ENCODE assay signal across 26 mouse cellular contexts in the genomic region with DNA sequence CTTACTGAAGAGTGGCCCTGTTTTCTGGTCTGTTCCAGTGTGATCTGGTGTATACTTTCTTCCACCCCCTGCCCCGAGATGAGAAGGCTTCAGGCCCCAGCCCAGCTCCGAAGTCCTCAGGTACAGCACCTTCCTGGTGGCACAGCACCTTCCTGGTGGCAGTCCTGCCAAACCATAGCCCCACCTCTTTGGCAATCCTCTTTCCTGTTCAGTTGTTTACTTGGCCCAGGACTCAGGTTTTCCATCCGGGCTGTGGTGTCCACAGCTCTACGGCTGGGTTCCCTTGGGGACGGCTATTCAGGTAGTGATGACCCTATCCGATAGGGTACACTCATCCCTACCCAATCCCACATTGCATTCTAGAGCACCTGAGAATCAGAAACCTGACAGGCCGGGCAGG. TPM values are rescaled to one million over a fixed set of nuclear protein-coding genes. Genes with fewer than 3 reads are reported as not detected.
A peak's percentile ranks its signal among the peaks of the same experiment; 100 is the strongest.
DNase-seq lines count a peak whose midpoint lies in the region; ATAC-seq and TF ChIP-seq lines count a peak whose summit lies in the region.
"Had no signal": no experiment of that assay in that cellular context is flagged by ENCODE, and none has a peak within 500 bp of the region (broad histone marks: within the 10 kb centered on the region; RNA-seq: fewer than 3 reads in every experiment).

No protein-coding gene starts in this region.

- H3K27me3 ChIP-seq in forebrain, embryonic 16.5 days (replicated peaks; ENCODE audit: control insufficient read depth, insufficient read depth, low read length), result no peaks in the 10 kb centered on the region
- H3K27me3 ChIP-seq: embryonic facial prominence, embryonic 12.5 days; embryonic facial prominence, embryonic 15.5 days; heart, embryonic 12.5 days; heart, embryonic 15.5 days; hindbrain, embryonic 13.5 days had no signal

- ATAC-seq in megakaryocyte, adult 5-6 weeks (ENCODE audit: poor library complexity, severe bottlenecking), result 0 out of 2 replicates have a peak, but pooled peaks have one; percentile 16
- no peak for ATAC-seq in forebrain, embryonic 16.5 days
- ATAC-seq: activated CD4-positive, CD25-positive, alpha-beta regulatory T cell, adult 4 months; CD4-positive, CD25-positive, alpha-beta regulatory T cell, adult 4 months; forebrain, embryonic 14.5 days; hindbrain, embryonic 16.5 days had no signal

- H3K36me3 ChIP-seq in forebrain, embryonic 16.5 days (ENCODE audit: control insufficient read depth, insufficient read depth), result peaks cover 35% of the 10 kb centered on the region

- peak overlapping the region; percentile 25 for H3K4me3 ChIP-seq in bone marrow, adult 2 months (replicated peaks; ENCODE audit: control insufficient read depth, low read depth, low read length)
- H3K4me3 ChIP-seq in forebrain, embryonic 16.5 days (replicated peaks; ENCODE audit: low read length), result no peak overlapping the region
- H3K4me3 ChIP-seq: embryonic facial prominence, embryonic 12.5 days; embryonic facial prominence, embryonic 15.5 days; heart, embryonic 12.5 days; heart, embryonic 15.5 days; hindbrain, embryonic 10.5 days; hindbrain, embryonic 13.5 days had no signal

- H3K9me3 ChIP-seq in forebrain, embryonic 16.5 days (ENCODE audit: control insufficient read depth, low read length), result no peaks in the 10 kb centered on the region
- H3K9me3 ChIP-seq: embryonic facial prominence, embryonic 12.5 days; embryonic facial prominence, embryonic 15.5 days; heart, embryonic 12.5 days; heart, embryonic 15.5 days; hindbrain, embryonic 10.5 days; hindbrain, embryonic 13.5 days had no signal

- DNase-seq in lung, adult 18-20 months, result peak; percentile 66 to 79
- DNase-seq in lung, postnatal 4 days, result no peak
- no peak for DNase-seq in adrenal gland, adult (ENCODE audit: inconsistent age in 2 of 2, low spot score in 1 of 2)
- DNase-seq: adrenal gland, postnatal 10 days; adrenal gland, postnatal 36 days; cerebellum, adult 11 months; cerebellum, adult 2 months; cerebellum, adult 9-11 months; cerebellum, postnatal 25 days; gastrocnemius, postnatal 25 days; heart, adult 18-20 months; heart, postnatal 10 days; heart, postnatal 36 days had no signal

- TF ChIP-seq CTCF in bone marrow, adult 2 months (IDR thresholded peaks at IDR 0.05; ENCODE audit: control insufficient read depth, insufficient read depth, low read length), result no peak

- 60% methylated on average over 7 of the region's 7 CpGs for WGBS in bone marrow, adult 2 months
- 95% methylated on average over 7 of the region's 7 CpGs for WGBS in forebrain, embryonic 16.5 days

- H3K4me1 ChIP-seq in bone marrow, adult 2 months (ENCODE audit: control insufficient read depth, insufficient read depth, low read length), result no peaks in the 10 kb centered on the region
- H3K4me1 ChIP-seq in forebrain, embryonic 16.5 days (replicated peaks; ENCODE audit: control insufficient read depth, insufficient read depth, low read length), result no peaks in the 10 kb centered on the region
- H3K4me1 ChIP-seq: hindbrain, embryonic 13.5 days had no signal

- no peak overlapping the region for H3K9ac ChIP-seq in forebrain, embryonic 16.5 days (replicated peaks; ENCODE audit: low read depth, low read length)
- H3K9ac ChIP-seq: embryonic facial prominence, embryonic 12.5 days; embryonic facial prominence, embryonic 15.5 days; heart, embryonic 12.5 days; heart, embryonic 15.5 days; hindbrain, embryonic 13.5 days had no signal

- TF ChIP-seq POLR2A in bone marrow, adult 2 months (IDR thresholded peaks at IDR 0.05; ENCODE audit: borderline replicate concordance, control insufficient read depth, low read depth, low read length), result no peak

- peak overlapping the region; percentile 35; the same call in 1 of the 2 replicates for H3K27ac ChIP-seq in bone marrow, adult 2 months (ENCODE audit: control insufficient read depth, insufficient read depth, low read depth, low read length, poor library complexity)
- no peak overlapping the region for H3K27ac ChIP-seq in forebrain, embryonic 16.5 days (ENCODE audit: low read length)
- H3K27ac ChIP-seq: embryonic facial prominence, embryonic 12.5 days; embryonic facial prominence, embryonic 15.5 days; heart, embryonic 15.5 days; hindbrain, embryonic 10.5 days; hindbrain, embryonic 13.5 days had no signal

- H3K4me2 ChIP-seq in forebrain, embryonic 16.5 days (ENCODE audit: low read length), result no peak overlapping the region
- H3K4me2 ChIP-seq: embryonic facial prominence, embryonic 12.5 days; embryonic facial prominence, embryonic 15.5 days; heart, embryonic 12.5 days; heart, embryonic 15.5 days; hindbrain, embryonic 13.5 days had no signal

RNA-seq across cellular contexts. Expression of a gene that starts 27.6 kb away (rescaled TPM):
- 51.2 and 59.4 TPM in 2 replicates for polyA plus RNA-seq in bone marrow, adult 2 months (2011; ENCODE audit: insufficient read depth, insufficient read length, low replicate concordance, missing spikeins)
- 68.0 and 75.8 TPM in 2 replicates for total RNA-seq in megakaryocyte, adult 5-6 weeks (2015)
- 124 and 135 TPM in 2 replicates for total RNA-seq in megakaryocyte, adult 5-6 weeks (2017)
- 36.3 and 40.3 TPM in 2 replicates for polyA plus RNA-seq in forebrain, embryonic 16.5 days (2015; fragmentation: Nextera tagmentation; extraction: Ambion mirVana)

RNA-seq across cellular contexts. Expression of a gene that starts 57.8 kb away (rescaled TPM):
- polyA plus RNA-seq in bone marrow, adult 2 months (2011; ENCODE audit: insufficient read depth, insufficient read length, low replicate concordance, missing spikeins), result 6.6 and 17.9 TPM in 2 replicates
- 0.67 and 1.1 TPM in 2 replicates for total RNA-seq in megakaryocyte, adult 5-6 weeks (2015)
- total RNA-seq in megakaryocyte, adult 5-6 weeks (2017), result 0.48 and 0.98 TPM in 2 replicates
- polyA plus RNA-seq in forebrain, embryonic 16.5 days (2015; fragmentation: Nextera tagmentation; extraction: Ambion mirVana), result 16.0 and 17.9 TPM in 2 replicates

Comparison
In these comparisons a context has a peak if more than half of its experiments do, and no peak if none do; other contexts are left out.
1. DNase-seq: peak in lung, adult 18-20 months (2 of 2); none in lung, postnatal 4 days (0 of 2) and adrenal gland, adult (0 of 2).